Mouse (Mus musculus): ENCODE measurements at regions not wholly inside any gene's neighbourhood (a gene's known extent, or its start where the extent isn't known, plus 50 kb on each side); places are given as distances from the start of the nearest gene placed in this dataset.

DNA sequence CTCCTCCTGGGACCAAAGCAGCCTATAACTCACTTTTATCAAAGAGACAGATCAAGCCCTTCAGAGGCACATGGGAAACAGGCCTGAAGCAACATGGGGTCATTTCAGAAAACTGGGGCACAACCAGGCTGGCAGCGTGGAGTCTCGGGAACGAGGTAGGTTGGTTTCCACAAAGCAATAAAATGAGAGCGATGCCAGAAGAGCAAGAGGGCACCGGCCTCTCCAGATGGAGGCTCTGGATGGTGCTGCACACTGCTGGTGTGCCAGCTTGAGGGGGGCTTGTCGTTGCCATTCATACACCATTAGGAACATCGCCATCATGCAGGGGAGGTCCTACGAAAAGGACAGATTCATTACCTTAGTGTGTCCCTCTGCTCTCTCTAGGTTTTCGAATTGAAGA, 630.6 kb downstream of the Diaph3 start:
- Histone ChIP-seq H3K27ac (replicated peaks) (no peak overlapping the region), H3K4me1 (replicated peaks; ENCODE audit: control insufficient read depth, insufficient read depth) (no peaks in the 10 kb centered on the region), H3K36me3 (ENCODE audit: control insufficient read depth, insufficient read depth, low read length) (no peaks in the 10 kb centered on the region), H3K4me3 (ENCODE audit: low read depth, low read length) (no peak overlapping the region), H3K9ac (ENCODE audit: low read length) (no peak overlapping the region), H3K27me3 (ENCODE audit: control insufficient read depth, insufficient read depth, low read length) (no peaks in the 10 kb centered on the region), H3K9me3 (ENCODE audit: control insufficient read depth, low read length) (no peaks in the 10 kb centered on the region), H3K4me2 (replicated peaks; ENCODE audit: low read depth) (no peak overlapping the region)
- ATAC-seq (ENCODE audit: low FRiP score, low TSS enrichment) (no peak), DNase-seq (ENCODE audit: low spot score) (no peak)
- TF ChIP-seq CTCF (IDR thresholded peaks at IDR 0.05; ENCODE audit: low read depth) (no peak), EP300 (optimal IDR thresholded peaks at IDR 0.05) (no peak)
- WGBS = 96% methylated on average over 9 of the region's 9 CpGs

DNA sequence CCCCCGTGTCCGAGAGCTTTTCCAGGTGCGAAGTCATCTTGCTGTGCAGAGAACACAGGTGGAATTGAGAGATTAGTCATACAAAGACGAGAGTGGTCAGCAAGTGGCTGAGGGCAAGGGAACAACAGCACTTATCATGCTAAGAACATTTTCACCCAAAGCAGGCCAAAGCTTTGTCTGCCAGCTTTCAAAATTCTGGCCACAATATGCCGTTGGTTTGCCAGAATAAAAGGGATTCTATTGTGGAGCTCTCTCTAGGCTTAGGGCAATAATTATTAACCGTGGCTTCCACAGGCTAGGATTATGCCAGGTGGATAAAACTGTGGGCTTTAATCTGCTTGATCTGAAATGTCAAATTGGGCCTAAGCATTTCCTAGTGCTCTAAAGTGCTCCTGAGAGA, 631.3 kb downstream of the Diaph3 start:
- H3K4me3 ChIP-seq (ENCODE audit: low read depth, low read length) = no peak overlapping the region
- H3K27ac ChIP-seq (replicated peaks) = no peak overlapping the region
- H3K27me3 ChIP-seq (ENCODE audit: control insufficient read depth, insufficient read depth, low read length) = no peaks in the 10 kb centered on the region
- no peak overlapping the region for H3K9ac ChIP-seq (ENCODE audit: low read length)
- DNase-seq (ENCODE audit: low spot score) (no peak), ATAC-seq (ENCODE audit: low FRiP score, low TSS enrichment) (no peak)
- no peaks in the 10 kb centered on the region for H3K9me3 ChIP-seq (ENCODE audit: control insufficient read depth, low read length)
- H3K4me2 ChIP-seq (replicated peaks; ENCODE audit: low read depth) = no peak overlapping the region
- H3K36me3 ChIP-seq (ENCODE audit: control insufficient read depth, insufficient read depth, low read length) = no peaks in the 10 kb centered on the region
- TF ChIP-seq EP300 (optimal IDR thresholded peaks at IDR 0.05) (no peak), CTCF (IDR thresholded peaks at IDR 0.05; ENCODE audit: low read depth) (no peak)
- no peaks in the 10 kb centered on the region for H3K4me1 ChIP-seq (replicated peaks; ENCODE audit: control insufficient read depth, insufficient read depth)
- 88% methylated on average over 6 of the region's 6 CpGs for WGBS

GRCm38 (mm10) chr14:86506286-86506685, 634.7 kb downstream of the Diaph3 start:
- H3K36me3 ChIP-seq (ENCODE audit: control insufficient read depth, insufficient read depth, low read length) = no peaks in the 10 kb centered on the region
- H3K4me3 ChIP-seq (ENCODE audit: low read depth, low read length) = no peak overlapping the region
- no peak for TF ChIP-seq EP300 (optimal IDR thresholded peaks at IDR 0.05)
- no peak for TF ChIP-seq CTCF (IDR thresholded peaks at IDR 0.05; ENCODE audit: low read depth)
- 89% methylated on average over 6 of the region's 6 CpGs for WGBS
- no peaks in the 10 kb centered on the region for H3K9me3 ChIP-seq (ENCODE audit: control insufficient read depth, low read length)
- no peak for ATAC-seq (ENCODE audit: low FRiP score, low TSS enrichment)
- no peaks in the 10 kb centered on the region for H3K27me3 ChIP-seq (ENCODE audit: control insufficient read depth, insufficient read depth, low read length)
- no peak for DNase-seq (ENCODE audit: low spot score)
- H3K27ac ChIP-seq (replicated peaks) = no peak overlapping the region
- H3K9ac ChIP-seq (ENCODE audit: low read length) = no peak overlapping the region
- H3K4me2 ChIP-seq (replicated peaks; ENCODE audit: low read depth) = no peak overlapping the region
- H3K4me1 ChIP-seq (replicated peaks; ENCODE audit: control insufficient read depth, insufficient read depth) = no peaks in the 10 kb centered on the region

- 78% methylated on average over 4 of the region's 4 CpGs for WGBS
- DNase-seq (ENCODE audit: low spot score) (no peak), ATAC-seq (ENCODE audit: low FRiP score, low TSS enrichment) (no peak)
- TF ChIP-seq EP300 (optimal IDR thresholded peaks at IDR 0.05) (no peak), CTCF (IDR thresholded peaks at IDR 0.05; ENCODE audit: low read depth) (no peak)
- no peaks in the 10 kb centered on the region for H3K9me3 ChIP-seq (ENCODE audit: control insufficient read depth, low read length)
- no peak overlapping the region for H3K9ac ChIP-seq (ENCODE audit: low read length)
- H3K4me2 ChIP-seq (replicated peaks; ENCODE audit: low read depth) = no peak overlapping the region
- no peak overlapping the region for H3K4me3 ChIP-seq (ENCODE audit: low read depth, low read length)
- H3K36me3 ChIP-seq (ENCODE audit: control insufficient read depth, insufficient read depth, low read length) = no peaks in the 10 kb centered on the region
- no peaks in the 10 kb centered on the region for H3K27me3 ChIP-seq (ENCODE audit: control insufficient read depth, insufficient read depth, low read length)
- H3K4me1 ChIP-seq (replicated peaks; ENCODE audit: control insufficient read depth, insufficient read depth) = no peaks in the 10 kb centered on the region
- H3K27ac ChIP-seq (replicated peaks) = no peak overlapping the region
Measured at GRCm38 (mm10) chr14:86490826-86491225, 650.2 kb downstream of the Diaph3 start.

DNA sequence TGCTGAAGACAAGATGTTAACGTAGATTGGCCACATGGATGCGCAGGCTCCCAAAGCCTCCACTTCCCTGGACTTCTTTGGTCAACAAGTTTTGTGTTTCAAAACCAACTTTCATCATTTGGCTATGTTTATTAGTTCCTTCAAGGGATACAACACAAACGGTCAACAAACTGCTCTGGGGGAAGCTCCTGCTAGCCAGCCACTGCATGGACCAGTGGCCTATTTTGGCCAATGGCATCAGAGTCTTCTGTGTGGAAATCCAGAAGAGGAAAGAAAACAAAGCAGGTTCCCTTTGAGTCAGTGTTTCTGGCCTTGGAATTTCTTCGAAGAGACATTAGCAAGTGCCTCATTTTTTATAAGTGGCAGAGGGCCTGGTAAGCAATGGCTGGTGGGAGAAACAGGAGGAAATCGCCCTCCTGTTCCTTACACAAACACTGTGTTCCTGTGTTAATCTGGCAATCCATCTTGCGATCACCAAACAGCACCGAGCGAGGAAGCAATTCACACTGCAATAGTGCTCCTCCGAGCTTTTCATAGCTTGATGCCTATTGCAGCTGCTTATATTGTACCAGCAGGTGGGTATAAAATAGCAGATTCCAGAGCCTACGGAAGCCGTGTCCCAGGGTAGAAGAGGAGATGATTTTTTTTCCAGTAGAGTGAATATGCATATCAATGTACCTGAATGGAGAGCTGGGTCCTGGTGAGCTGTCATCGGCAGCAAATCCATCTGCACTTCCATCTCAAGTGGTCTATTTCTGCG, 651.0 kb downstream of the Diaph3 start:
- no peaks in the 10 kb centered on the region for H3K4me1 ChIP-seq (replicated peaks; ENCODE audit: control insufficient read depth, insufficient read depth)
- no peak overlapping the region for H3K27ac ChIP-seq (replicated peaks)
- ATAC-seq (ENCODE audit: low FRiP score, low TSS enrichment) = no peak
- H3K4me2 ChIP-seq (replicated peaks; ENCODE audit: low read depth) = no peak overlapping the region
- whole genome bisulfite sequencing = 40% methylated on average over 13 of the region's 13 CpGs
- no peaks in the 10 kb centered on the region for H3K27me3 ChIP-seq (ENCODE audit: control insufficient read depth, insufficient read depth, low read length)
- no peak overlapping the region for H3K4me3 ChIP-seq (ENCODE audit: low read depth, low read length)
- TF ChIP-seq CTCF (IDR thresholded peaks at IDR 0.05; ENCODE audit: low read depth) (no peak), EP300 (optimal IDR thresholded peaks at IDR 0.05) (no peak)
- no peak for DNase-seq (ENCODE audit: low spot score)
- H3K9me3 ChIP-seq (ENCODE audit: control insufficient read depth, low read length) = no peaks in the 10 kb centered on the region
- no peaks in the 10 kb centered on the region for H3K36me3 ChIP-seq (ENCODE audit: control insufficient read depth, insufficient read depth, low read length)
- no peak overlapping the region for H3K9ac ChIP-seq (ENCODE audit: low read length)

DNA sequence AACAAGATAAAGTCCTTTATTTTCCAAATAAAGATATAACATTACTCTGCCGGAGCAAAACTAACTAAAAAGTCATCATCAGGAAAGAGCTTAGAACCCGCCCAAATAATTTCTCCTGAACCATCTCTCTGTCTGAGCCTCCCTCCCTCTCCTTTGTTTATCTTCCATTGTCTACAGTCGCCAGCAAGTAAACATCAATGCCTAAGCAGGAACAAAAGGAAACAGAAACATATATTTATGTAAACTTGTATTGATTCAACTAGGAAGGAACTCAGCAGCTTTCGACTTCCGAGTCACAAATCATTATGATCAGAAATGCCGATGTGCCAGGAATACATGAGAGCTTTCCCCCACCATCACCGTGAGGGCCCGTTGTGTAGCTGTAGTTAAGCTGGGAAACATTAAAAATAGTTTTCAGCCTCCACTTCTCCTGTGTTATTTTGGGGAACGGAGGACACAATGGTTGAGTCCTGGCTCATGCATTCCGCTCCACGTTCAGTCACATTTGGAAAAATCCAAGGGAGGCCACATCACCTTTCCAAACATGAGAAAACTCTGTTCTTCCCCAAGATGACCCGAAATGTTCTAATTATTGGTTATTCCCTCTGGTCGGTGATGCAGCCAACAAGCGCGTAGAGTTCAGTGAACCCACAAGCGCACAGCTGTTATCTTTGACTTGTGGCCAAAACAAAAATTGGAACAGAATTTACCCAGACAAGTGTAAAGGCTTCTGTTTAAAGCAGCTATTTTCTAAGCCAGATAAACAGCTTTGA, 651.8 kb downstream of the Diaph3 start:
- WGBS = 55% methylated on average over 16 of the region's 16 CpGs
- Histone ChIP-seq H3K4me1 (replicated peaks; ENCODE audit: control insufficient read depth, insufficient read depth) (no peaks in the 10 kb centered on the region), H3K9ac (ENCODE audit: low read length) (no peak overlapping the region), H3K4me2 (replicated peaks; ENCODE audit: low read depth) (no peak overlapping the region), H3K9me3 (ENCODE audit: control insufficient read depth, low read length) (no peaks in the 10 kb centered on the region), H3K4me3 (ENCODE audit: low read depth, low read length) (no peak overlapping the region), H3K27me3 (ENCODE audit: control insufficient read depth, insufficient read depth, low read length) (no peaks in the 10 kb centered on the region), H3K27ac (replicated peaks) (no peak overlapping the region), H3K36me3 (ENCODE audit: control insufficient read depth, insufficient read depth, low read length) (no peaks in the 10 kb centered on the region)
- TF ChIP-seq EP300 (optimal IDR thresholded peaks at IDR 0.05) = no peak
- no peak for TF ChIP-seq CTCF (IDR thresholded peaks at IDR 0.05; ENCODE audit: low read depth)
- ATAC-seq (ENCODE audit: low FRiP score, low TSS enrichment) = no peak
- no peak for DNase-seq (ENCODE audit: low spot score)
